Mouse (Mus musculus) heart, postnatal 10 days (tissue): ENCODE results near the gene Mapk8ip3. TPM values are rescaled to one million over a fixed set of nuclear protein-coding genes. Genes with fewer than 3 reads are reported as not detected.

Experiments
- DNase-seq, 2 experiments: peaks; one replicate each; pipeline ENCODE4 v3.0.0; 2021
- intact Hi-C: fragments of 180-260 bp; cut with DNase I; formaldehyde crosslinking; loops from one replicate; pipeline ENCODE4 v1.15.1; 2025
- total RNA-seq, 2 experiments: library from RNA; stranded (reverse); gene quantifications; 2 replicates each; pipeline ENCODE4 v1.2.3; 2021

Gene Mapk8ip3
- total RNA-seq, 2 experiments from 2014 or later, result 64.0 to 66.9 TPM

GRCm38 (mm10) chr17:24856589-24856988 is 80.2 kb downstream of the Mapk8ip3 start:
- no peak for DNase-seq
- intact Hi-C loops, result no loop called here

- intact Hi-C loops, result no loop called here
- no peak for DNase-seq
These were observed 80.8 kb downstream of the Mapk8ip3 start for GRCm38 (mm10) chr17:24855838-24856464.

GRCm38 (mm10) chr17:24851381-24852125 is 85.2 kb downstream of the Mapk8ip3 start:
- DNase-seq, result peak in 1 of 2 experiments; percentile 17
- intact Hi-C loops, result no loop called here

- intact Hi-C loops, result loop anchor here (1.0 kb wide), 1 partner anchor 35 kb away; no protein-coding TSS in a partner anchor
- no peak for DNase-seq
These were observed 86.0 kb downstream of the Mapk8ip3 start for GRCm38 (mm10) chr17:24850773-24851127.

- intact Hi-C loops, result loop anchor here (1.0 kb wide), 1 partner anchor 35 kb away; no protein-coding TSS in a partner anchor
- peak; percentile 96 to 97 for DNase-seq
These were observed 86.6 kb downstream of the Mapk8ip3 start, which contains the start of gene Fahd1 for GRCm38 (mm10) chr17:24850065-24850772. Gene Fahd1 (minus strand): TSS chr17:24850364.

GRCm38 (mm10) chr17:24849733-24850064 is 87.1 kb downstream of the Mapk8ip3 start:
- intact Hi-C loops, result loop anchor here (1.0 kb wide), 1 partner anchor 36 kb away; no protein-coding TSS in a partner anchor
- no peak for DNase-seq

GRCm38 (mm10) chr17:24848600-24849031 is 88.2 kb downstream of the Mapk8ip3 start:
- intact Hi-C loops, result no loop called here
- DNase-seq, result no peak

GRCm38 (mm10) chr17:24847386-24847785 is 89.4 kb downstream of the Mapk8ip3 start:
- intact Hi-C loops, result no loop called here
- DNase-seq, result no peak

GRCm38 (mm10) chr17:24844525-24844924 is 92.3 kb downstream of the Mapk8ip3 start:
- no peak for DNase-seq
- intact Hi-C loops, result no loop called here

- DNase-seq, result no peak
- intact Hi-C loops, result no loop called here
These were observed 94.1 kb downstream of the Mapk8ip3 start for GRCm38 (mm10) chr17:24842631-24843030.

Other genes starting within 250 kb of the Mapk8ip3 start
- not detected for gene Syngr3, start 247.0 kb downstream of the Mapk8ip3 start, total RNA-seq
- 10 to 100 TPM; 18.9 to 19.8 TPM for gene Gfer, start 240.8 kb downstream of the Mapk8ip3 start, total RNA-seq
- gene Noxo1, start 240.7 kb downstream of the Mapk8ip3 start, total RNA-seq, result 1 to 10 TPM in 1 of 2 experiments, under 1 TPM in 1; 0.93 to 2.9 TPM
- 10 to 100 TPM; 20.8 to 21.5 TPM for gene Tbl3, start 229.3 kb downstream of the Mapk8ip3 start, total RNA-seq
- not detected for gene Rnf151, start 218.9 kb downstream of the Mapk8ip3 start, total RNA-seq
- gene Rps2, start 218.9 kb downstream of the Mapk8ip3 start, total RNA-seq, result 100 to 1,000 TPM; 730 to 736 TPM
- gene Ndufb10, start 212.5 kb downstream of the Mapk8ip3 start, total RNA-seq, result 100 to 1,000 TPM; 845 to 899 TPM
- 10 to 100 TPM; 67.3 to 69.8 TPM for gene Rpl3l, start 209.2 kb downstream of the Mapk8ip3 start, total RNA-seq
- gene Msrb1, start 200.3 kb downstream of the Mapk8ip3 start, total RNA-seq, result 100 to 1,000 TPM; 123 to 163 TPM
- gene Hs3st6, start 184.0 kb downstream of the Mapk8ip3 start, total RNA-seq, result not detected
- gene Meiob, start 132.7 kb downstream of the Mapk8ip3 start, total RNA-seq, result not detected
- 100 to 1,000 TPM; 110 to 117 TPM for gene Hagh, start 96.8 kb downstream of the Mapk8ip3 start, total RNA-seq
- 10 to 100 TPM; 62.4 to 66.0 TPM for gene Fahd1, start 86.6 kb downstream of the Mapk8ip3 start, total RNA-seq
- gene Igfals, start 71.0 kb downstream of the Mapk8ip3 start, total RNA-seq, result 10 to 100 TPM in 1 of 2 experiments, 1 to 10 TPM in 1; 9.9 to 14.0 TPM
- gene Nubp2, start 50.6 kb downstream of the Mapk8ip3 start, total RNA-seq, result 10 to 100 TPM; 27.0 to 27.8 TPM
- 10 to 100 TPM; 41.3 to 45.8 TPM for gene Spsb3, start 50.3 kb downstream of the Mapk8ip3 start, total RNA-seq
- 10 to 100 TPM; 17.1 to 23.7 TPM for gene Eme2, start 41.9 kb downstream of the Mapk8ip3 start, total RNA-seq
- gene Mrps34, start 41.9 kb downstream of the Mapk8ip3 start, total RNA-seq, result 100 to 1,000 TPM; 114 to 116 TPM
- gene Nme3, start 40.5 kb downstream of the Mapk8ip3 start, total RNA-seq, result 10 to 100 TPM; 45.4 to 54.6 TPM
- gene Jpt2, start 23.7 kb upstream of the Mapk8ip3 start, total RNA-seq, result 10 to 100 TPM; 19.4 to 22.9 TPM
- 10 to 100 TPM; 15.2 to 15.9 TPM for gene Cramp1l, start 78.8 kb upstream of the Mapk8ip3 start, total RNA-seq
- gene Ift140, start 79.1 kb upstream of the Mapk8ip3 start, total RNA-seq, result 1 to 10 TPM; 7.3 to 7.8 TPM
- gene Tmem204, start 146.6 kb upstream of the Mapk8ip3 start, total RNA-seq, result 10 to 100 TPM; 42.1 to 42.2 TPM
- gene Telo2, start 179.0 kb upstream of the Mapk8ip3 start, total RNA-seq, result 10 to 100 TPM; 15.2 to 16.8 TPM
- 1 to 10 TPM; 1.9 to 4.6 TPM for gene Ptx4, start 183.8 kb upstream of the Mapk8ip3 start, total RNA-seq
- gene Clcn7, start 196.4 kb upstream of the Mapk8ip3 start, total RNA-seq, result 10 to 100 TPM; 27.7 to 28.8 TPM
- under 1 TPM in 1 of 2 experiments, not detected in 1; 0.10 TPM for gene Ccdc154, start 225.5 kb upstream of the Mapk8ip3 start, total RNA-seq
- not detected for gene Gm38655, start 238.5 kb upstream of the Mapk8ip3 start, total RNA-seq
- gene BC003965, start 247.6 kb upstream of the Mapk8ip3 start, total RNA-seq, result 10 to 100 TPM; 18.4 to 18.8 TPM